30 mouse cellular contexts compared by ENCODE assay signal in genomic region chr6:88267068-88267467, GRCm38 (mm10). TPM values are rescaled to one million over a fixed set of nuclear protein-coding genes. Genes with fewer than 3 reads are reported as not detected.
DNase-seq lines count a peak whose midpoint lies in the region; ATAC-seq and TF ChIP-seq lines count a peak whose summit lies in the region.
"Had no signal": no experiment of that assay in that cellular context is flagged by ENCODE, and none has a peak within 500 bp of the region (broad histone marks: within the 10 kb centered on the region; RNA-seq: fewer than 3 reads in every experiment).

No protein-coding gene starts in this region.

- no peaks in the 10 kb centered on the region for H3K36me3 ChIP-seq in lung, postnatal 0 days (ENCODE audit: insufficient read depth, low read length)
- H3K36me3 ChIP-seq in liver, postnatal 0 days (replicated peaks; ENCODE audit: insufficient read depth, low read length): no peaks in the 10 kb centered on the region
- H3K36me3 ChIP-seq: embryonic facial prominence, embryonic 13.5 days; forebrain, embryonic 10.5 days; forebrain, embryonic 12.5 days had no signal

- no peak overlapping the region for H3K27ac ChIP-seq in lung, postnatal 0 days (ENCODE audit: low read length)
- no peak overlapping the region for H3K27ac ChIP-seq in liver, postnatal 0 days (ENCODE audit: low read depth)
- H3K27ac ChIP-seq: embryonic facial prominence, embryonic 13.5 days; embryonic facial prominence, embryonic 15.5 days; forebrain, embryonic 10.5 days; forebrain, embryonic 12.5 days had no signal

- no peak for TF ChIP-seq CTCF in lung, postnatal 0 days (IDR thresholded peaks at IDR 0.05)
- no peak for TF ChIP-seq CTCF in lung, adult 2 months (IDR thresholded peaks at IDR 0.05; ENCODE audit: insufficient read depth, low read length)
- no peak for TF ChIP-seq CTCF in liver, postnatal 0 days (IDR thresholded peaks at IDR 0.05; ENCODE audit: low read depth)

- H3K9me3 ChIP-seq in lung, postnatal 0 days (ENCODE audit: low read length): no peaks in the 10 kb centered on the region
- H3K9me3 ChIP-seq in liver, postnatal 0 days (ENCODE audit: low read length): no peaks in the 10 kb centered on the region
- H3K9me3 ChIP-seq: embryonic facial prominence, embryonic 13.5 days; embryonic facial prominence, embryonic 15.5 days; forebrain, embryonic 10.5 days; forebrain, embryonic 12.5 days had no signal

- peak; percentile 12 to 45 for DNase-seq in lung, adult 18-20 months
- no peak for DNase-seq in lung, postnatal 4 days
- DNase-seq in lung, postnatal 0 days (ENCODE audit: low spot score): peak; percentile 66
- no peak for DNase-seq in lung, adult 2 months
- DNase-seq in lung, postnatal 25 days (ENCODE audit: low spot score): peak; percentile 48
- no peak for DNase-seq in liver, postnatal 0 days
- DNase-seq in gastrocnemius, adult 8-10 months (ENCODE audit: low spot score in 2 of 2): no peak
- DNase-seq: adrenal gland, adult 2 months; adrenal gland, postnatal 10 days; adrenal gland, postnatal 25 days; cerebellum, adult 11 months; cerebellum, adult 18-20 months; cerebellum, adult 8-10 months; cerebellum, adult 9-11 months; cerebellum, postnatal 14 days; cerebellum, postnatal 36 days; embryo, embryonic 11 days had no signal

- no peaks in the 10 kb centered on the region for H3K27me3 ChIP-seq in lung, postnatal 0 days (replicated peaks; ENCODE audit: insufficient read depth, low read length)
- H3K27me3 ChIP-seq in liver, postnatal 0 days (ENCODE audit: insufficient read depth, low read length): no peaks in the 10 kb centered on the region
- H3K27me3 ChIP-seq: embryonic facial prominence, embryonic 13.5 days; embryonic facial prominence, embryonic 15.5 days; forebrain, embryonic 12.5 days had no signal

- peak; percentile 85 for ATAC-seq in lung, postnatal 0 days
- no peak for ATAC-seq in liver, postnatal 0 days
- ATAC-seq: forebrain, embryonic 14.5 days had no signal

- H3K4me2 ChIP-seq in lung, postnatal 0 days (replicated peaks; ENCODE audit: low read depth, low read length): no peak overlapping the region
- no peak overlapping the region for H3K4me2 ChIP-seq in liver, postnatal 0 days (ENCODE audit: low read depth, low read length)
- H3K4me2 ChIP-seq: embryonic facial prominence, embryonic 13.5 days; embryonic facial prominence, embryonic 15.5 days; forebrain, embryonic 12.5 days had no signal

- no peak for TF ChIP-seq EP300 in lung, postnatal 0 days (IDR thresholded peaks at IDR 0.05)
- TF ChIP-seq EP300 in liver, postnatal 0 days (IDR thresholded peaks at IDR 0.05; ENCODE audit: low read depth): no peak

- no peak for TF ChIP-seq POLR2A in lung, adult 2 months (IDR thresholded peaks at IDR 0.05; ENCODE audit: borderline replicate concordance, extremely low read depth, low read depth, low read length)

- no peaks in the 10 kb centered on the region for H3K4me1 ChIP-seq in lung, postnatal 0 days (ENCODE audit: insufficient read depth, low read depth, low read length)
- H3K4me1 ChIP-seq in lung, adult 2 months (ENCODE audit: control insufficient read depth, insufficient read depth, low read length): no peaks in the 10 kb centered on the region
- no peaks in the 10 kb centered on the region for H3K4me1 ChIP-seq in liver, postnatal 0 days (ENCODE audit: insufficient read depth)
- H3K4me1 ChIP-seq: embryonic facial prominence, embryonic 13.5 days; embryonic facial prominence, embryonic 15.5 days had no signal

- no peak overlapping the region for H3K9ac ChIP-seq in lung, postnatal 0 days (replicated peaks; ENCODE audit: low read depth)
- no peak overlapping the region for H3K9ac ChIP-seq in liver, postnatal 0 days (replicated peaks)
- H3K9ac ChIP-seq: embryonic facial prominence, embryonic 13.5 days; embryonic facial prominence, embryonic 15.5 days; forebrain, embryonic 12.5 days had no signal

- H3K4me3 ChIP-seq in lung, postnatal 0 days (ENCODE audit: low read depth, low read length): no peak overlapping the region
- H3K4me3 ChIP-seq in lung, adult 2 months (replicated peaks; ENCODE audit: extremely low read depth, low read depth, low read length): no peak overlapping the region
- H3K4me3 ChIP-seq in liver, postnatal 0 days (ENCODE audit: low read depth, low read length): no peak overlapping the region
- H3K4me3 ChIP-seq: embryonic facial prominence, embryonic 13.5 days; embryonic facial prominence, embryonic 15.5 days; erythroblast, embryonic 14.5 days; forebrain, embryonic 10.5 days; forebrain, embryonic 12.5 days had no signal

- 59% methylated on average over 3 of the region's 3 CpGs for WGBS in lung, postnatal 0 days
- WGBS in lung, adult 2 months: 75% methylated on average over 3 of the region's 3 CpGs
- WGBS in liver, postnatal 0 days (ENCODE audit: insufficient replicate concordance): 82% methylated on average over 3 of the region's 3 CpGs

RNA-seq across cellular contexts. Expression of gene Dnajb8, which starts 45.0 kb away (rescaled TPM):
- polyA plus RNA-seq in lung, postnatal 0 days (2015; fragmentation: Nextera tagmentation; extraction: Ambion mirVana): not detected in 2 replicates
- polyA plus RNA-seq in lung, adult 2 months (2012; rRNA removed): not detected in 2 replicates
- polyA plus RNA-seq in liver, postnatal 0 days (2015; fragmentation: Nextera tagmentation; extraction: Ambion mirVana): not detected in 2 replicates
- not detected for total RNA-seq in gastrocnemius, adult 8-10 months (2022)
- total RNA-seq: adrenal gland, adult 2 months; adrenal gland, postnatal 10 days; adrenal gland, postnatal 25 days; adrenal gland, postnatal 4 days; common myeloid progenitor, adult 5-6 weeks; ES-E14; MEL had no signal
- polyA plus RNA-seq: adrenal gland, adult 2 months; brain, embryonic 14.5 days; C2C12; embryonic facial prominence, embryonic 11.5 days; embryonic facial prominence, embryonic 13.5 days; embryonic facial prominence, embryonic 15.5 days; erythroblast, embryonic 14.5 days; forebrain, embryonic 10.5 days; forebrain, embryonic 12.5 days; forebrain, embryonic 14.5 days had no signal

Comparison
In these comparisons a context has a peak if more than half of its experiments do, and no peak if none do; other contexts are left out.
1. DNase-seq: peak in lung, adult 18-20 months (2 of 2), lung, postnatal 0 days (single experiment) and lung, postnatal 25 days (single experiment); none in lung, postnatal 4 days (0 of 2), lung, adult 2 months (single experiment), liver, postnatal 0 days (single experiment) and gastrocnemius, adult 8-10 months (0 of 2).